Mouse (Mus musculus): ENCODE measurements at regions not wholly inside any gene's neighbourhood (a gene's known extent, or its start where the extent isn't known, plus 50 kb on each side); places are given as distances from the start of the nearest gene placed in this dataset.

DNA sequence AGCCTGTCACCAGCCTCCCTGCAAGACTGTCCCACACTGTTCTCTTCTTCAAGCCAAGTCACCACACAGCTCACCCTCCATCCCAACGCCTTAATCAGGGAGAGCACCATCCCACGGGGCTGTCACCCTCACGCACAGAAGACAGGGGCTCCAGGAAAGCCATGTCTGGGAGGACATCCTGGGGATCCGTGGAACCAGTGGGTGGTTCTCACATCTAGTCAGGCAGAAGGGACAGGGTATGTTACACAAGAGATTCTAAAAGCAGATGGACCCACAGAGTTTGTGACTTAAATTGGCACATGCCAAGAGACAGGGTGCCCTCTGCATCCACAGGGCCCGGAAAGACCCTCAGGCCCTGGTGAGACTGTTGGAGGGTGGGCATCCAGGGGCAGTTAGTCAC lies 101.0 kb upstream of the Thy1 start:
- TF ChIP-seq HCFC1 (IDR thresholded peaks at IDR 0.05; ENCODE audit: borderline replicate concordance, insufficient read depth, low read length) (no peak), MAFK (IDR thresholded peaks at IDR 0.05; ENCODE audit: insufficient read depth, low read depth, low read length) (no peak)
